Mouse (Mus musculus) ES-Bruce4 (cell line): ENCODE results near the gene Sptbn4. TPM values are rescaled to one million over a fixed set of nuclear protein-coding genes. Genes with fewer than 3 reads are reported as not detected.

Experiments
- H3K27ac ChIP-seq: 2 replicates; pipeline ENCODE4 v1.5.1; 2012; ENCODE audit warnings: low read length, inconsistent platforms; ENCODE audit not compliant: insufficient read depth
- H3K27me3 ChIP-seq: 2 replicates; pipeline ENCODE4 v1.6.1; 2012; ENCODE audit warnings: mild to moderate bottlenecking, low read length, inconsistent platforms; ENCODE audit not compliant: control insufficient read depth, poor library complexity, insufficient read depth, severe bottlenecking
- H3K36me3 ChIP-seq: 2 replicates; pipeline ENCODE4 v1.6.1; 2012; ENCODE audit warnings: inconsistent platforms, mild to moderate bottlenecking, low read length, moderate library complexity; ENCODE audit not compliant: control insufficient read depth, poor library complexity, insufficient read depth, severe bottlenecking
- H3K4me1 ChIP-seq: one replicate; pipeline ENCODE4 v1.8.1; 2011; ENCODE audit warnings: low read length; ENCODE audit not compliant: control insufficient read depth, insufficient read depth
- H3K4me3 ChIP-seq: 2 replicates; pipeline ENCODE4 v1.5.1; 2011; ENCODE audit warnings: low read depth, mild to moderate bottlenecking, low read length
- H3K9ac ChIP-seq: 2 replicates; pipeline ENCODE4 v1.6.1; 2012; ENCODE audit warnings: low read depth, mild to moderate bottlenecking, inconsistent platforms; ENCODE audit not compliant: poor library complexity, severe bottlenecking
- H3K9me3 ChIP-seq: replicated peaks from 2 replicates; pipeline ENCODE4 v1.6.1; 2012; ENCODE audit warnings: mild to moderate bottlenecking, low read length, inconsistent platforms; ENCODE audit not compliant: control insufficient read depth, poor library complexity, insufficient read depth, severe bottlenecking
- CTCF ChIP-seq: IDR thresholded peaks from one replicate; pipeline ENCODE4 v1.8.1; 2011; ENCODE audit warnings: low read depth, low read length
- EP300 ChIP-seq: IDR thresholded peaks from 2 replicates; pipeline ENCODE4 v1.6.1; 2011; ENCODE audit warnings: low read depth, low read length; ENCODE audit not compliant: insufficient read depth
- POLR2A ChIP-seq: IDR thresholded peaks from one replicate; pipeline ENCODE4 v1.8.1; 2011; ENCODE audit warnings: low read length; ENCODE audit not compliant: insufficient read depth
- polyA plus RNA-seq: library from polyadenylated mRNA; stranded (reverse); fragments of >200 nt; gene quantifications from 2 replicates; pipeline ENCODE4 v1.2.4, GENCODE M21; 2011; ENCODE audit warnings: low read depth; ENCODE audit not compliant: missing spikeins, insufficient read depth, insufficient read length

Sptbn4 gene
- polyA plus RNA-seq, 1 experiment: 6.0 TPM

- TF ChIP-seq CTCF: no peak
- TF ChIP-seq POLR2A: no peak
- no peak for TF ChIP-seq EP300
- H3K4me1 ChIP-seq: no peaks in the 10 kb centered on the region
- peaks cover 2% of the 10 kb centered on the region; the same call in 1 of the 2 replicates for H3K36me3 ChIP-seq
- H3K4me3 ChIP-seq: no peak overlapping the region
- no peaks in the 10 kb centered on the region for H3K27me3 ChIP-seq
- H3K9me3 ChIP-seq: no peaks in the 10 kb centered on the region
- H3K27ac ChIP-seq: peak overlapping the region; percentile 51; the same call in 1 of the 2 replicates
- H3K9ac ChIP-seq: no peak overlapping the region
Observed at GRCm38 (mm10) chr7:27389213-27389612, 58.3 kb downstream of the Sptbn4 start.

GRCm38 (mm10) chr7:27384731-27385130, 62.8 kb downstream of the Sptbn4 start:
- H3K36me3 ChIP-seq: no peaks in the 10 kb centered on the region
- TF ChIP-seq POLR2A (no peak), EP300 (0 out of 2 replicates have a peak, but pooled peaks have one; percentile 21), CTCF (peak; percentile 84)
- H3K27ac ChIP-seq: peak overlapping the region; percentile 82
- H3K9me3 ChIP-seq: no peaks in the 10 kb centered on the region
- H3K4me1 ChIP-seq: peaks cover 5% of the 10 kb centered on the region
- peak overlapping the region; percentile 41; the same call in 1 of the 2 replicates for H3K9ac ChIP-seq
- no peak overlapping the region for H3K4me3 ChIP-seq
- no peaks in the 10 kb centered on the region for H3K27me3 ChIP-seq

- TF ChIP-seq CTCF (no peak), EP300 (no peak), POLR2A (no peak)
- Histone ChIP-seq H3K9me3 (no peaks in the 10 kb centered on the region), H3K4me1 (peaks cover 5% of the 10 kb centered on the region), H3K27ac (peak overlapping the region; percentile 82), H3K36me3 (no peaks in the 10 kb centered on the region), H3K9ac (peak overlapping the region; percentile 41), H3K4me3 (no peak overlapping the region), H3K27me3 (no peaks in the 10 kb centered on the region)
Observed at GRCm38 (mm10) chr7:27384134-27384533, 63.4 kb downstream of the Sptbn4 start.

DNA sequence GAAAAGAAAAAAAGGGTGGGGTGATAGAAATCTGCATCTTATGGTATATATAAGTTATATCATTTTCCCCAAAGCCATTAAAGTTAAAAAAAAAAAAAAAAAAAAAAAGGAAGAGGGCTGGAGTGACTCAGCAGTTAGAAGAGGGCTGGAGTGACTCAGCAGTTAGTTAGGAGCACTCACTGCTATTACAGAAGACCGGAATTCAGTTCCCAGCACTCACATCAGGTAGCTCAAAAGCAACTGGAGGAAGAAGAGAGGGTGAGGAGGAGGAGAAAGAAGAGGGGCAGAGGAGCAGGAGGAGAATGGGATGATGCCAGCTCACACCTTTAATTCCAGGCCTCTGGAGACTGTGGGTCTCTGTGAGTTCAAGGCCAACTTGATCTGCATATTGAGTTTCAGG, 64.3 kb downstream of the Sptbn4 start:
- H3K4me3 ChIP-seq: no peak overlapping the region
- H3K27ac ChIP-seq: peak overlapping the region; percentile 82
- H3K9me3 ChIP-seq: no peaks in the 10 kb centered on the region
- no peaks in the 10 kb centered on the region for H3K27me3 ChIP-seq
- TF ChIP-seq CTCF (no peak), POLR2A (no peak), EP300 (no peak)
- no peaks in the 10 kb centered on the region for H3K36me3 ChIP-seq
- H3K9ac ChIP-seq: no peak overlapping the region
- H3K4me1 ChIP-seq: peaks cover 5% of the 10 kb centered on the region

- no peak for TF ChIP-seq CTCF
- peak; percentile 93 for TF ChIP-seq EP300
- TF ChIP-seq POLR2A: no peak
- peaks cover 5% of the 10 kb centered on the region for H3K4me1 ChIP-seq
- H3K27me3 ChIP-seq: no peaks in the 10 kb centered on the region
- H3K4me3 ChIP-seq: no peak overlapping the region
- H3K36me3 ChIP-seq: no peaks in the 10 kb centered on the region
- H3K27ac ChIP-seq: peak overlapping the region; percentile 92
- H3K9me3 ChIP-seq: no peaks in the 10 kb centered on the region
- H3K9ac ChIP-seq: peak overlapping the region; percentile 36
Observed at GRCm38 (mm10) chr7:27381560-27381959, 65.9 kb downstream of the Sptbn4 start.

- TF ChIP-seq EP300 (0 out of 2 replicates have a peak, but pooled peaks have one; percentile 6), CTCF (no peak), POLR2A (no peak)
- H3K9ac ChIP-seq: peak overlapping the region; percentile 36
- no peaks in the 10 kb centered on the region for H3K27me3 ChIP-seq
- no peaks in the 10 kb centered on the region for H3K9me3 ChIP-seq
- H3K27ac ChIP-seq: peak overlapping the region; percentile 92
- H3K4me1 ChIP-seq: peaks cover 5% of the 10 kb centered on the region
- H3K4me3 ChIP-seq: no peak overlapping the region
- H3K36me3 ChIP-seq: no peaks in the 10 kb centered on the region
Observed at GRCm38 (mm10) chr7:27381009-27381408, 66.5 kb downstream of the Sptbn4 start.
